Mouse (Mus musculus): Measurements from ENCODE around the gene Unc13a. TPM values are rescaled to one million over a fixed set of nuclear protein-coding genes. Genes with fewer than 3 reads are reported as not detected.

Gene Unc13a
- polyA plus RNA-seq, 1 experiment from 2014 or later, result 13.9 TPM

GRCm38 (mm10) chr8:71595862-71596261, 75.7 kb downstream of the Unc13a start:
- Histone ChIP-seq H3K9ac (ENCODE audit: low read length) (no peak overlapping the region), H3K4me3 (ENCODE audit: low read depth, low read length) (no peak overlapping the region), H3K4me2 (ENCODE audit: low read length) (no peak overlapping the region; the same call in 1 of the 2 replicates), H3K27ac (ENCODE audit: low read depth, low read length) (no peak overlapping the region), H3K36me3 (ENCODE audit: control insufficient read depth, insufficient read depth, low read length) (0 out of 2 replicates have a peak, but pooled peaks cover 12% of the 10 kb centered on the region), H3K4me1 (ENCODE audit: control insufficient read depth, insufficient read depth, low read length) (peaks cover 14% of the 10 kb centered on the region), H3K27me3 (replicated peaks; ENCODE audit: control insufficient read depth, insufficient read depth, low read length) (peaks cover 5% of the 10 kb centered on the region; the same call in 1 of the 2 replicates), H3K9me3 (replicated peaks; ENCODE audit: control insufficient read depth, low read length) (no peaks in the 10 kb centered on the region)
- DNase-seq (ENCODE audit: low spot score) (peak; percentile 86), ATAC-seq (peak; percentile 45)
- 5% methylated on average over 27 of the region's 27 CpGs for WGBS

DNA sequence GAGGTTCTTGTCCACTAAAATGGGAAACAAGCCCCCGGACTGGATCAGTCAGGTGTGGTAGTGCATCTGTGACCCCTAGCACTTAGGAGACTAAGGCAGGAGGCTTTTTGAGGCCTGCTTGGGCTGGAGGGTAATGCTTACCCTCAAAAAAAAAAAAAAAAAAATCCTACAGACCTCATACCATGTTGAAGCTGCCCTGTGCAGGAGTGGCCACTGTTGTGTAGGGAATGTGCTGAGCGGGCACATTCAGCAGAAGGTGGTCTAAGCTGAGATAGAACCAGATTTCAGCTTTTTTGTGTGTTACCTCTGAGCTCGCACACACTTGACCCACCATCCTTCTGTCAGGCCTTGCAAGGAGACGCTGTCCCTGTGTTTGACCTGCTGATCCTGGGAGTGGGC, 77.2 kb downstream of the Unc13a start:
- Histone ChIP-seq H3K4me2 (ENCODE audit: low read length) (no peak overlapping the region), H3K4me3 (ENCODE audit: low read depth, low read length) (no peak overlapping the region), H3K27me3 (replicated peaks; ENCODE audit: control insufficient read depth, insufficient read depth, low read length) (no peaks in the 10 kb centered on the region), H3K36me3 (ENCODE audit: control insufficient read depth, insufficient read depth, low read length) (0 out of 2 replicates have a peak, but pooled peaks cover 12% of the 10 kb centered on the region), H3K4me1 (ENCODE audit: control insufficient read depth, insufficient read depth, low read length) (peaks cover 14% of the 10 kb centered on the region), H3K9me3 (replicated peaks; ENCODE audit: control insufficient read depth, low read length) (no peaks in the 10 kb centered on the region), H3K27ac (ENCODE audit: low read depth, low read length) (no peak overlapping the region), H3K9ac (ENCODE audit: low read length) (no peak overlapping the region)
- WGBS, result 94% methylated on average over 4 of the region's 4 CpGs
- DNase-seq (ENCODE audit: low spot score) (no peak), ATAC-seq (no peak)

DNA sequence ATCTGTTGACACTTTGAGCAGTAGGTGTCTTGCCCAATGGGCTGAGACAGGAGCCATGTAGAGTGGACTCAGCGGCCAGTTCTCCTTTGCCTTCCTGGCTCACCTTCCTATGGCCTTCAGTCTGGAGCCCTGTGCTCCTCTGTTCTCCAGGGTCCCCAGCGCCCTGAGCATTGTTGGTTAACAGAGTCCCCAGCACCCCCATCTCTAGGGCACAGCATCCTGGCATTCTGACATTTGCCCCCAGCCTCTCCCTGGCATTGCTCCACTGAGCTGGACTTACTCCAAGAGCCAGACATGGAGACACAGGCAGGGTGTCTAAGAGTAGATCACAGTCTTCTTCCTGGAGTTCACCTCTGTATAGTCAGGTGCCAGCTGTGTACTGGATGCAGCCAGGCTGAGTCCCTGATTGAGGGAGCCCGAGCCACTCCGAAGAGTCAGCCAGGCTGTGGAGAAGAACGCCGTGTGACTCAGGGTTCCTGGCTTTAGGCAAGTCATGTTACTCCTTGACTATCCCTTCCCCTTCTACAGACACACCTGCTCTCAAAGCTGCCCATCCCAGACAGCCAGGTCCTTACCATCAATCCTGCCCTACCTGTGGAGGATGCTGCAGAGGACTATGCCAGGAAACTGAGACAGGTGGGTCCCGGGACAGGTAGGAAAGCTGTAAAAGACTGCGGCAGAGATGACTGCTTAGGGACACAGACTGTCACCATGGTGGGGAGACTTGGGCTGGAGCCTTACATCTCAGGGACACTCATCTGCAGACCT, 77.8 kb downstream of the Unc13a start:
- ATAC-seq, result no peak
- Histone ChIP-seq H3K4me2 (ENCODE audit: low read length) (no peak overlapping the region), H3K36me3 (ENCODE audit: control insufficient read depth, insufficient read depth, low read length) (0 out of 2 replicates have a peak, but pooled peaks cover 12% of the 10 kb centered on the region)

DNA sequence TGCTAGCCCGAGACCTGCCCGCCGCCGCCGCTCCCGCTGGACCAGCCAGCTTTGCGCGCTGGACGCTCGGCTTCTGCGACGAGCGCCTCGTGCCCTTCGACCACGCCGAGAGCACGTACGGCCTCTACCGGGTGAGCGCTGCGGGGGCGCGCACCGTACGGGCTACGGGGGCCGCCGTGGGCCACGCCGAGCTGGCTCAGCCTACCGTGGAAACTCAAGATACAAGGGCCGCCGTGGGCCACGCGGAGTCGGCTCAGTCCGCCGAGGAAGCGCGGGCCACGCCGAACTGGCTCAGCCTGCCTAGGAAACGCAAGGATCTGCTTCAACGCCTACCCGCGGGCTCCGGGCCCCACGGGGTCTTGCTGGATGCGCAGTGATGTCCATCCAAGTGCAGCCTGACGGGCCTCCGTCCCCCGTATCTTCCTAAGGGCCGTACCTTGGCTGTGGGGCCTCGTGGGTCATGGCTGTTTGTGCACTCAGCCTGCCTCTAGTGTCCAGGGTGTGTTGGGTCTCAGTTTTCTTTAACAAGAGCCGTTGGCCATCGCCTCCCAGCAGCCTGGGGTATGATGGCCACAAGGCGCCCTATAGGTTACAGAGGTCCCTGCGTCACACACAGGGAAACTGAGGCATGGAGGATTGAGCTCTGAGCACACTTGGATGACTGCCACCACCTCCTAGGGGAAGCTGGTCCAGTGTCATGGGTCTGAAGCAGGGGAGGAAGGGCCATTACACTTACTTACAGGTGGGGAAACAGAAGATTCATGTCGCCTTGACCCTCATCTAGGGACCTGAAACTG, 79.0 kb downstream of the Unc13a start:
- Histone ChIP-seq H3K27ac (ENCODE audit: low read depth, low read length) (peak overlapping the region; percentile 95), H3K9ac (ENCODE audit: low read length) (peak overlapping the region; percentile 93), H3K4me3 (ENCODE audit: low read depth, low read length) (peak overlapping the region; percentile 62), H3K36me3 (ENCODE audit: control insufficient read depth, insufficient read depth, low read length) (peaks cover 12% of the 10 kb centered on the region; the same call in 1 of the 2 replicates), H3K27me3 (replicated peaks; ENCODE audit: control insufficient read depth, insufficient read depth, low read length) (no peaks in the 10 kb centered on the region), H3K4me1 (ENCODE audit: control insufficient read depth, insufficient read depth, low read length) (peaks cover 14% of the 10 kb centered on the region), H3K4me2 (ENCODE audit: low read length) (peak overlapping the region; percentile 96), H3K9me3 (replicated peaks; ENCODE audit: control insufficient read depth, low read length) (no peaks in the 10 kb centered on the region)
- WGBS, result 4% methylated on average over 60 of the region's 60 CpGs
- peak; percentile 71 for ATAC-seq
- peak; percentile 69 for DNase-seq (ENCODE audit: low spot score)

More for the DNA sequence above, 77.8 kb downstream of the Unc13a start:
- Histone ChIP-seq H3K9me3 (replicated peaks; ENCODE audit: control insufficient read depth, low read length) (no peaks in the 10 kb centered on the region), H3K9ac (ENCODE audit: low read length) (no peak overlapping the region; the same call in 1 of the 2 replicates), H3K4me1 (ENCODE audit: control insufficient read depth, insufficient read depth, low read length) (peaks cover 14% of the 10 kb centered on the region), H3K4me3 (ENCODE audit: low read depth, low read length) (no peak overlapping the region), H3K27me3 (replicated peaks; ENCODE audit: control insufficient read depth, insufficient read depth, low read length) (no peaks in the 10 kb centered on the region), H3K27ac (ENCODE audit: low read depth, low read length) (no peak overlapping the region)
- WGBS, result 94% methylated on average over 8 of the region's 8 CpGs
- DNase-seq (ENCODE audit: low spot score), result no peak

DNA sequence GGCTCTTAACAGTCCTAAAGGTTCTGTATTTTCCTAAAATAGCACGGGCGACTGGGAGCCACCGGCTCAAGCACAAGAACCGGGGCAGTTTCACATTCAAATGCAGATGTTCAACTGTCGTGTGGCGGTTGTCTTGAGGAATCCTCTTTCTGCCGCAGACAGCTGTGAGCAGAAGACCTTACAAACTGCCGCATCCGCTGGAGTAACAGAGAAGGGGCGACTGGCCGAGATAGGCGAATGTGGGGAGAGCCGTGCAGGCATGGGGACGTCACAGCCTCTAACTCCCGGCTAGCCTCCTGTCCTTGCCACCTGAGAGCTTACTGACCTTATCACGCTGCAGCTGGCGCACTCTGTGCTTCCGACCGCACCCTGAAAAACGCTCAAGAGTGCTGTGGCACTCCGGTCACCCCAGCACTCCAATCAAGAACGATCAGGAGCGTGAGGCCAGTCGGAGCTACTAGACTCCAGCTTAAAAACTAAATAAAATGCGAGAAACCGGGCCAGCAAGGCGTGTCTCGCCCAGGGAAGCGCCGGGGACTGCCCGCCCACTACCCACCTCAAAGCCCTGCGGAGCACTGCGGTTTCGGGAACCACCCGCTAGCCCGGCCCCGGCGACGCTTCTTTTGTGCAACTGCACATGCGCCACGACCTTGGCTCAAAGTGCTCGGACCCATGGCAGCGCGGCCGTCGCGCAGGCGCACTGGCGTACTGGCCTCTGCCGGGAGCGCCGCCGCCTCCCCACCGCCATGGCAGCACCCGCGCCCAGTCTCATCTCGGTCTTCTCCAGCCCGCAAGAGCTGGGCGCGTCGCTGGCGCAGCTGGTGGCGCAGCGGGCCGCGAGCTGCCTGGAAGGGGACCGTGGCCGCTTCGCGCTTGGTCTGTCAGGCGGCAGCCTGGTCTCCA, 79.8 kb downstream of the Unc13a start, which contains the start of gene Pgls:
Gene Pgls, plus strand, starts transcription at position 706 of the 903 bp plus-strand sequence.
- WGBS, result under 1% methylated on average over 71 of the region's 71 CpGs
- Histone ChIP-seq H3K4me1 (ENCODE audit: control insufficient read depth, insufficient read depth, low read length) (peaks cover 14% of the 10 kb centered on the region), H3K4me3 (ENCODE audit: low read depth, low read length) (peak within 1 kb of the TSS; percentile 62), H3K9ac (ENCODE audit: low read length) (peak within 1 kb of the TSS; percentile 93), H3K9me3 (replicated peaks; ENCODE audit: control insufficient read depth, low read length) (no peaks in the 10 kb centered on the region), H3K4me2 (ENCODE audit: low read length) (peak within 1 kb of the TSS; percentile 96), H3K27me3 (replicated peaks; ENCODE audit: control insufficient read depth, insufficient read depth, low read length) (no peaks in the 10 kb centered on the region), H3K27ac (ENCODE audit: low read depth, low read length) (peak within 1 kb of the TSS; percentile 95), H3K36me3 (ENCODE audit: control insufficient read depth, insufficient read depth, low read length) (peaks cover 18% of the 10 kb centered on the region; the same call in 1 of the 2 replicates)
- peak; percentile 95 for DNase-seq (ENCODE audit: low spot score)
- peak; percentile 84 for ATAC-seq

- H3K4me2 ChIP-seq (ENCODE audit: low read length), result peak overlapping the region; percentile 96
- H3K9me3 ChIP-seq (replicated peaks; ENCODE audit: control insufficient read depth, low read length), result no peaks in the 10 kb centered on the region
- peak overlapping the region; percentile 95; the same call in 1 of the 2 replicates for H3K27ac ChIP-seq (ENCODE audit: low read depth, low read length)
- H3K4me1 ChIP-seq (ENCODE audit: control insufficient read depth, insufficient read depth, low read length), result peaks cover 14% of the 10 kb centered on the region
- peak overlapping the region; percentile 93 for H3K9ac ChIP-seq (ENCODE audit: low read length)
- peak overlapping the region; percentile 62 for H3K4me3 ChIP-seq (ENCODE audit: low read depth, low read length)
- ATAC-seq, result no peak
- no peak for DNase-seq (ENCODE audit: low spot score)
- no peaks in the 10 kb centered on the region for H3K27me3 ChIP-seq (replicated peaks; ENCODE audit: control insufficient read depth, insufficient read depth, low read length)
- peaks cover 22% of the 10 kb centered on the region for H3K36me3 ChIP-seq (ENCODE audit: control insufficient read depth, insufficient read depth, low read length)
- 35% methylated on average over 5 of the region's 5 CpGs for WGBS
These were observed 80.5 kb downstream of the Unc13a start for GRCm38 (mm10) chr8:71591017-71591416.

DNA sequence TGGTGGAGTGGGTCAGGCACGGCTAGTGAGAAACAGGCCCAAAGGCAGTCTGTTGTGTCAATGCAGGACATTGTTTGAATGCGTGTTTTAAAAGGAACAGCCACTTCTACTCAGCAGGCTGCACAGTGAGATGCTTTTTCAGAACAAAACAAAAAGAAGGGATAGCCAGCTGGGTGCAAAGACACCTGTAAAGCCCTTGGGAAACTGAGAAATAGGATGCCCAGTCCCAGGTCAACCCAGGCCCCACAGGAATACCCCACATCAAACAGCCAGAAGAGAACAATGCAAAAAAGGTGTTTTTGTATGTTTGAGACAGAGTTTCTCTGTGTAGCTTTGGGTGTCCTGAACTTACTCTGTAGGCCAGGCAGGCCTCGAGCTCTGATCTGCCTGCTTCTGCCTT, 82.8 kb downstream of the Unc13a start:
- DNase-seq (ENCODE audit: low spot score) (no peak), ATAC-seq (no peak)
- Histone ChIP-seq H3K4me1 (ENCODE audit: control insufficient read depth, insufficient read depth, low read length) (peaks cover 14% of the 10 kb centered on the region), H3K27ac (ENCODE audit: low read depth, low read length) (no peak overlapping the region), H3K9me3 (replicated peaks; ENCODE audit: control insufficient read depth, low read length) (no peaks in the 10 kb centered on the region), H3K4me3 (ENCODE audit: low read depth, low read length) (no peak overlapping the region), H3K27me3 (replicated peaks; ENCODE audit: control insufficient read depth, insufficient read depth, low read length) (no peaks in the 10 kb centered on the region), H3K9ac (ENCODE audit: low read length) (no peak overlapping the region), H3K36me3 (ENCODE audit: control insufficient read depth, insufficient read depth, low read length) (peaks cover 35% of the 10 kb centered on the region), H3K4me2 (ENCODE audit: low read length) (no peak overlapping the region)
- 62% methylated on average over 3 of the region's 3 CpGs for WGBS

DNA sequence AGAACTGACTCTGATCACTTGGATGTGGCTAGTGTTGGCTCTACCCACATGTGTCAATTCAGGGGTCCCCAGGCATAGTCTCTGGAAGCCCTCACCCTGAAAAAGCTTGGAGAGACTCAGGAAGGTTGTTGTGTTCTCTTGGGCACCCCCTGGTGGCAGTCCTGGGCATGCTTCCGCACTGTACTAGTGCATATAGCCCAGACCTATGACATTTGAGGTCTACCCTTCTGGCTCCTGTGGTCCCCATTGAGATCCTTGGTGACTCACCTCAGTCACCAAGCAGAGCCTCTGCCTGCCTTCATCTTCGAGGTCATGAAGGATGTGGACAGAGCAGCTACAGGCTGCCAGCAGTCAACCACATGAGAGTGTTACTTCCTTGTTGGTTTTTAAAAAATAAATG, 84.7 kb downstream of the Unc13a start:
- H3K27me3 ChIP-seq (replicated peaks; ENCODE audit: control insufficient read depth, insufficient read depth, low read length), result no peaks in the 10 kb centered on the region
- no peak overlapping the region for H3K4me3 ChIP-seq (ENCODE audit: low read depth, low read length)
- no peak overlapping the region for H3K27ac ChIP-seq (ENCODE audit: low read depth, low read length)
- H3K9me3 ChIP-seq (replicated peaks; ENCODE audit: control insufficient read depth, low read length), result no peaks in the 10 kb centered on the region
- peaks cover 5% of the 10 kb centered on the region for H3K4me1 ChIP-seq (ENCODE audit: control insufficient read depth, insufficient read depth, low read length)
- 70% methylated on average over 2 of the region's 2 CpGs for WGBS
- ATAC-seq, result 0 out of 2 replicates have a peak, but pooled peaks have one; percentile 32
- H3K36me3 ChIP-seq (ENCODE audit: control insufficient read depth, insufficient read depth, low read length), result peaks cover 45% of the 10 kb centered on the region
- peak; percentile 61 for DNase-seq (ENCODE audit: low spot score)
- no peak overlapping the region for H3K9ac ChIP-seq (ENCODE audit: low read length)
- H3K4me2 ChIP-seq (ENCODE audit: low read length), result no peak overlapping the region

Measured in forebrain, embryonic 14.5 days (tissue).